Mouse (Mus musculus) brain, embryonic 14.5 days (tissue): Measurements from ENCODE around the gene Wfdc15b.

Source experiments
- CTCF ChIP-seq: fragments of 200-500 bp; IDR thresholded peaks from 2 replicates; pipeline ENCODE4 v1.5.1; 2012; ENCODE audit warnings: inconsistent platforms, mild to moderate bottlenecking, moderate library complexity, borderline replicate concordance; ENCODE audit not compliant: insufficient read depth, insufficient read length; ENCODE audit errors: extremely low read depth
- POLR2A ChIP-seq: fragments of 200-500 bp; IDR thresholded peaks from 2 replicates; pipeline ENCODE4 v1.6.1; 2012; ENCODE audit warnings: mild to moderate bottlenecking, inconsistent platforms, borderline replicate concordance; ENCODE audit not compliant: poor library complexity, insufficient read depth, insufficient read length, severe bottlenecking; ENCODE audit errors: extremely low read depth

DNA sequence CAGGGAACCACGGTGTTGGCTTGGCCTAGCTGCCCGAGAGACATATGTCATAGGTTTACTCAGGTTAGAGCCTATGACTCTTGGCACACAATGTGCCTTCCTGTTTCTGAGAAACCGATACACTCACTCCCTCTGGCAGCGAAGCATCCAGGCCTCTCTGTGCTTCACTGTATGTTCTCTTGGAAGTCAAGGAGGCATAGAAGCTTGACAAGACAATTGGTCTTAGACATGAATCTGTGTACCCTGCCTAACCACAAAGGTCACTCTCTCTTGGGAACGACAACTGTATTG lies 24.8 kb downstream of the Wfdc15b start:
- TF ChIP-seq CTCF, result no peak
- no peak for TF ChIP-seq POLR2A
